Comparison of ENCODE assay signal across 8 mouse cellular contexts in the genomic region with DNA sequence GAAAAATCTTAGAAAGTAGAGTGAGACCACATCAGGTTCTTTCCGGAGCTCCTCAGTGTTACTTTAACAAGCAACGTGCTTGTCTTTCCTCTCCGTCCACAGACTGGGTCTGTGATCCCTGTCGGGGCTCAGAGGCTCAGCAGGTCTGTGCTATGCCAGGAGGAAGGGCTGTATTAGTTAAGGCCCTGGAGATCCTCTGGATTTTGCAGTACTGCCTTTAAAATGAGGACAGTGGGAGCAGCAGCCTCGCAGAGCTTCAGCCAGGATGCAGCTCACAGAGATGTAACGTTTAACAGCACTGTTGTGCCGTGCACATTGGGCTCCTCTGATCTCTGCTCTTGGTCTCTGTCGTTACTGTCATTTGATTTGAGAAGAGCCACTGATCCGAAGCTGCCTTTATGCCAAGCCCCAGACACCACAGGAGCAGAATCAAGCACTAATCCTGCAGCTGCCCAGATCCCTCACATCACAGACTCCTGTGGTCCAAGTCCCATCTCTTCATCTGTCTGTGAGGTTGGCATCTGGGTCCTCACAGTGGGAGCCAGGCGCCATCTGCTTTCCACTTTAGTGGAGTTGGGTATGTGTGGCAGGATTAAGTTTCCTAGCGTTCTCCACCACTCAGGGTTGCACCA.
DNase-seq lines count a peak whose midpoint lies in the region; ATAC-seq and TF ChIP-seq lines count a peak whose summit lies in the region.

No protein-coding gene starts in this region.

- 54% methylated on average over 11 of the region's 11 CpGs for WGBS in forebrain, embryonic 15.5 days
- WGBS in forebrain, embryonic 12.5 days, result 60% methylated on average over 11 of the region's 11 CpGs
- 65% methylated on average over 11 of the region's 11 CpGs for WGBS in kidney, postnatal 0 days

- no peak overlapping the region for H3K4me3 ChIP-seq in forebrain, embryonic 15.5 days
- H3K4me3 ChIP-seq in forebrain, embryonic 12.5 days (replicated peaks), result no peak overlapping the region
- H3K4me3 ChIP-seq in kidney, postnatal 0 days (replicated peaks; ENCODE audit: low read depth, low read length), result no peak overlapping the region
- H3K4me3 ChIP-seq in myocyte, result peak overlapping the region; percentile 5

- no peak overlapping the region for H3K4me2 ChIP-seq in forebrain, embryonic 15.5 days (replicated peaks)
- H3K4me2 ChIP-seq in forebrain, embryonic 12.5 days, result no peak overlapping the region
- no peak overlapping the region for H3K4me2 ChIP-seq in kidney, postnatal 0 days (ENCODE audit: low read length)
- peak overlapping the region; percentile 97 for H3K4me2 ChIP-seq in myocyte (ENCODE audit: low read depth)

- 0 out of 2 replicates have a peak overlapping the region, but pooled peaks have one; percentile 19 for H3K27ac ChIP-seq in forebrain, embryonic 15.5 days (replicated peaks)
- H3K27ac ChIP-seq in forebrain, embryonic 12.5 days, result no peak overlapping the region
- H3K27ac ChIP-seq in kidney, postnatal 0 days, result peak overlapping the region; percentile 80; the same call in 1 of the 2 replicates

- H3ac ChIP-seq in myocyte (ENCODE audit: control insufficient read depth, insufficient read length), result no peak overlapping the region

- DNase-seq in kidney, postnatal 0 days (ENCODE audit: low spot score), result no peak
- no peak for DNase-seq in kidney, postnatal 4 days
- peak; percentile 45 for DNase-seq in gastrocnemius, postnatal 14 days
- no peak for DNase-seq in spleen, postnatal 4 days (ENCODE audit: low spot score in 2 of 2)
- no peak for DNase-seq in ovary, postnatal 14 days (ENCODE audit: low spot score)

- H3K9ac ChIP-seq in forebrain, embryonic 15.5 days (replicated peaks), result no peak overlapping the region
- H3K9ac ChIP-seq in forebrain, embryonic 12.5 days, result no peak overlapping the region
- H3K9ac ChIP-seq in kidney, postnatal 0 days (ENCODE audit: low read depth, low read length), result no peak overlapping the region

- H3K27me3 ChIP-seq in forebrain, embryonic 15.5 days, result no peaks in the 10 kb centered on the region
- H3K27me3 ChIP-seq in forebrain, embryonic 12.5 days, result no peaks in the 10 kb centered on the region
- H3K27me3 ChIP-seq in kidney, postnatal 0 days (ENCODE audit: insufficient read depth, low read length), result no peaks in the 10 kb centered on the region
- H3K27me3 ChIP-seq in myocyte (ENCODE audit: control insufficient read depth, insufficient read depth, insufficient read length), result no peaks in the 10 kb centered on the region

- H3K36me3 ChIP-seq in forebrain, embryonic 15.5 days, result no peaks in the 10 kb centered on the region
- no peaks in the 10 kb centered on the region for H3K36me3 ChIP-seq in forebrain, embryonic 12.5 days (replicated peaks)
- H3K36me3 ChIP-seq in kidney, postnatal 0 days (ENCODE audit: insufficient read depth, low read length), result no peaks in the 10 kb centered on the region
- no peaks in the 10 kb centered on the region for H3K36me3 ChIP-seq in myocyte (ENCODE audit: control insufficient read depth, insufficient read depth)

- intact Hi-C loops in gastrocnemius, postnatal 14 days (cut with DNase I; ENCODE audit: low total_unique reads), result no loop called here

- H3K79me2 ChIP-seq in myocyte (ENCODE audit: control insufficient read depth, insufficient read depth), result peaks cover 48% of the 10 kb centered on the region

- peak; percentile 51 for ATAC-seq in forebrain, embryonic 15.5 days (replicated peaks)
- no peak for ATAC-seq in forebrain, embryonic 12.5 days (ENCODE audit: low FRiP score)
- no peak for ATAC-seq in kidney, postnatal 0 days (replicated peaks; ENCODE audit: low FRiP score, low read depth)

- TF ChIP-seq CTCF in kidney, postnatal 0 days (IDR thresholded peaks at IDR 0.05; ENCODE audit: low read depth), result no peak

- peak; percentile 29 for TF ChIP-seq POLR2A in myocyte (IDR thresholded peaks at IDR 0.05; ENCODE audit: insufficient read length, low read depth)

- H3K4me1 ChIP-seq in forebrain, embryonic 15.5 days, result peaks cover 1% of the 10 kb centered on the region; the same call in 1 of the 2 replicates
- H3K4me1 ChIP-seq in forebrain, embryonic 12.5 days, result peaks cover 6% of the 10 kb centered on the region
- H3K4me1 ChIP-seq in kidney, postnatal 0 days (replicated peaks; ENCODE audit: insufficient read depth, low read length), result peaks cover 5% of the 10 kb centered on the region; the same call in 1 of the 2 replicates

- no peaks in the 10 kb centered on the region for H3K9me3 ChIP-seq in forebrain, embryonic 15.5 days
- H3K9me3 ChIP-seq in forebrain, embryonic 12.5 days, result no peaks in the 10 kb centered on the region
- H3K9me3 ChIP-seq in kidney, postnatal 0 days (replicated peaks; ENCODE audit: low read length), result no peaks in the 10 kb centered on the region

TF ChIP-seq in myocyte, 11 proteins besides CTCF, POLR2A, EP300 and RAD21:
- peak; percentile 99 for TF ChIP-seq TCF12 (IDR thresholded peaks at IDR 0.05; ENCODE audit: insufficient read depth, poor library complexity, severe bottlenecking)
- no peak for TF ChIP-seq POLR2AphosphoS2 (IDR thresholded peaks at IDR 0.05; ENCODE audit: insufficient read length, low read depth)
- peak; percentile 87 to 98 (median 97) for TF ChIP-seq MYOG (IDR thresholded peaks at IDR 0.05; ENCODE audit: control insufficient read depth in 1 of 3, insufficient read depth in 1 of 3, insufficient read length in 2 of 3, low read depth in 2 of 3)
- TF ChIP-seq MYOD1 (IDR thresholded peaks at IDR 0.05; ENCODE audit: control insufficient read depth in 1 of 3, insufficient read length in 2 of 3, low read depth in 2 of 3), result peak; percentile 98 to 100 (median 98)
- TF ChIP-seq TCF3 (IDR thresholded peaks at IDR 0.05; ENCODE audit: insufficient read length, low read depth), result peak; percentile 83
